Mouse (Mus musculus) intestine, embryonic 16.5 days (tissue): ENCODE measurements around the gene Fndc10. TPM values are rescaled to one million over a fixed set of nuclear protein-coding genes. Genes with fewer than 3 reads are reported as not detected.
A peak's percentile ranks its signal among the peaks of the same experiment; 100 is the strongest.
"Not testable (repeated sequence)": the region's sequence is repeated elsewhere in the genome, so short reads cannot be mapped to it uniquely, and the experiment has no call there.

Experiments
- ATAC-seq: fragments of 200-750 bp; cut with Nextera tagmentation; 2 replicates; pipeline ENCODE4 v1.8.0; 2017; ENCODE audit warnings: moderate TSS enrichment, moderate library complexity
- H3K27ac ChIP-seq: fragments of 300-500 bp; sonication (generic); 2 replicates; pipeline ENCODE4 v1.5.1; 2014; ENCODE audit warnings: mild to moderate bottlenecking, low read length
- H3K27me3 ChIP-seq: fragments of 300-500 bp; sonication (generic); replicated peaks from 2 replicates; pipeline ENCODE4 v1.6.1; 2014; ENCODE audit warnings: low read length, control low read depth, mixed read lengths; ENCODE audit not compliant: control insufficient read depth, insufficient read depth
- H3K36me3 ChIP-seq: fragments of 300-500 bp; sonication (generic); 2 replicates; pipeline ENCODE4 v1.6.1; 2014; ENCODE audit warnings: low read length, control low read depth; ENCODE audit not compliant: control insufficient read depth, insufficient read depth
- H3K4me1 ChIP-seq: fragments of 300-500 bp; sonication (generic); 2 replicates; pipeline ENCODE4 v1.6.1; 2014; ENCODE audit warnings: low read length, control low read depth, mixed read lengths; ENCODE audit not compliant: control insufficient read depth, insufficient read depth
- H3K4me2 ChIP-seq: fragments of 300-500 bp; sonication (generic); 2 replicates; pipeline ENCODE4 v1.6.1; 2014; ENCODE audit warnings: low read depth, low read length, control low read depth
- H3K4me3 ChIP-seq: fragments of 300-500 bp; sonication (generic); 2 replicates; pipeline ENCODE4 v1.5.1; 2014; ENCODE audit warnings: mild to moderate bottlenecking, low read length
- H3K9ac ChIP-seq: fragments of 300-500 bp; sonication (generic); 2 replicates; pipeline ENCODE4 v1.6.1; 2014; ENCODE audit warnings: low read depth, low read length
- H3K9me3 ChIP-seq: fragments of 300-500 bp; sonication (generic); 2 replicates; pipeline ENCODE4 v1.6.1; 2016; ENCODE audit warnings: low read length, control low read depth; ENCODE audit not compliant: control insufficient read depth
- WGBS: fragments of 180-500 bp; shearing (Covaris S2); extraction: QIAGEN DNeasy Blood & Tissue Kit; methylation state at CpG from one replicate; pipeline ENCODE4 v1.1.7; 2014; 5-methylcytosine and 5-hydroxymethylcytosine counted together
- polyA plus RNA-seq: library from polyadenylated mRNA; unstranded; fragments of >200 nt; fragmentation: Nextera tagmentation; extraction: Ambion mirVana; gene quantifications from 2 replicates; pipeline ENCODE4 v1.2.1, GENCODE M21; 2015

Fndc10 gene
- polyA plus RNA-seq, 1 experiment from 2014 or later: 2.0 TPM

- ATAC-seq: no peak
- H3K36me3 ChIP-seq: 0 out of 2 replicates have a peak, but pooled peaks cover 3% of the 10 kb centered on the region
- H3K9me3 ChIP-seq: no peaks in the 10 kb centered on the region
- no peak overlapping the region for H3K4me2 ChIP-seq
- H3K27ac ChIP-seq: no peak overlapping the region
- WGBS: 86% methylated on average over 10 of the region's 10 CpGs
- no peak overlapping the region for H3K9ac ChIP-seq
- H3K4me1 ChIP-seq: peaks cover 17% of the 10 kb centered on the region
- no peak overlapping the region for H3K4me3 ChIP-seq
- no peaks in the 10 kb centered on the region for H3K27me3 ChIP-seq
These were observed 39.1 kb downstream of the Fndc10 start for GRCm38 (mm10) chr4:155733267-155733666.

DNA sequence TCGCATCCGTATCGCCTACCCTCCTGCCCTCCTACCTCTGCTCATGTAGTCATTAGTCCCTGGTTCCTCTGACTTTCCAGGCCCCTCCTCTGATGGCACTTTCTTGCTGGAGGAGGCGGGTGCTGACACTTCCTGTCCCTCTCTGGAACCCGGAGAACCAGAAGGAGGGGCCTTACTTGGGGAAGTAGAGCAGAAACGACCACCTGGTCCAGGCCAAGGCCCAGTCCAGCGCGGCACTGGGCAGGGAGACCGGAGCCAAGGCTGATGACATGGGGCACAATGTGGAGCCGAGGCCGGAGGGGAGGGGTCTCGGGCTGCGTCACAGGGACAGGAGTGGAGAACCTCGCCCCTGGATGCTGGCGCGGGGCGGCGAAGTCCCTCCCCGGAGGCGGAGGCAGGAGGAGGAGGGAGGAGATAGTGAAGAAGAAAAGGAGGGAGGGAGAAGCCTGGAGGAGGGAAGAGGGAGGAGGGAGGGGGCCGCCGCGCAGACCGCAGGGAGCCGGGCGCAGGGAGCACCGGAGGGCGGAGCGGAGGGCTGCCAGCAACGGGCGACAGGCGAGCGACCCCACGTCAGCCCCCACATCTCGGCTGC, 40.3 kb downstream of the Fndc10 start, which contains the start of gene Tmem240:
Gene Tmem240 (plus strand): TSS at position 451 of the 592 bp plus-strand sequence.
- under 1% methylated on average over 32 of the region's 35 CpGs for WGBS
- no peaks in the 10 kb centered on the region for H3K9me3 ChIP-seq
- 0 out of 2 replicates have a peak, but pooled peaks cover 3% of the 10 kb centered on the region for H3K36me3 ChIP-seq
- H3K4me3 ChIP-seq: peak within 1 kb of the TSS; percentile 75
- peaks cover 17% of the 10 kb centered on the region for H3K4me1 ChIP-seq
- H3K27ac ChIP-seq: peak within 1 kb of the TSS; percentile 77
- peak within 1 kb of the TSS; percentile 80 for H3K9ac ChIP-seq
- ATAC-seq: peak; percentile 93
- H3K4me2 ChIP-seq: peak within 1 kb of the TSS; percentile 90
- H3K27me3 ChIP-seq: no peaks in the 10 kb centered on the region

DNA sequence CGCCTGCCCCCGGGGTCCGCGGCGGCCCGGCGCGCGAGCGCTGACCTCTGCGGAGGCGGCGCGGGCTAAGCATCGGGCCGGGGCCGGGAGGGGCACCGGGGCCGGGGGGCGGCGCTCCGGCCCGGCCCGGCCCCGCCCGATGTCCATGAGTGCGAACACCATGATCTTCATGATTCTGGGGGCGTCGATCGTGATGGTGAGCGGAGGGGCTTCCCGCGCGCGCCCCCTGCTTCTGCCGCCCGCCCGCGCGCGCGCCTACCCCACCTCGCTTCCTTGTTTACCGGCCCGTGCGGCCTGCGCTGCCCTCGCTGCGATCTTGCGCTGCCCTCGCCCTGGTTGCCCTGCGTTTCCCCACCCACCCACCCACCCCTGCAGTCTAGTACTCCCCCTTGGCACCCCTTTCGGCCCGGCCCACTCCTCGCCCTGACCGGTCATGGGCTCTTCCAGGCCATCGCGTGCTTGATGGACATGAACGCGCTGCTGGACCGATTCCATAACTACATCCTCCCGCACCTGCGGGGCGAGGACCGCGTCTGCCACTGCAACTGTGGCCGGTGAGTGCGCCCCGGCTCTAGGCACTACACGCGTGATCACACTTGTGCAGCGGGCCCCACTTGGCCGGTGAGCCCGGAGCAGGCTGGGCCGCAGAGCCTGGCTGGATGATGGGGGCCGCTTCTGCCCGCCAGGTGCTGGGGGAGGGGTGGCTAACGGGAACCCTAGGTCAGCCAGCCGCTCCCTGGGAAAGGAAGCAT, 41.0 kb downstream of the Fndc10 start:
- Histone ChIP-seq H3K27ac (peak overlapping the region; percentile 77), H3K4me1 (peaks cover 17% of the 10 kb centered on the region), H3K9me3 (no peaks in the 10 kb centered on the region), H3K4me2 (peak overlapping the region; percentile 90), H3K36me3 (0 out of 2 replicates have a peak, but pooled peaks cover 3% of the 10 kb centered on the region), H3K9ac (peak overlapping the region; percentile 80), H3K4me3 (peak overlapping the region; percentile 75), H3K27me3 (no peaks in the 10 kb centered on the region)
- ATAC-seq: peak; percentile 76
- 1% methylated on average over 48 of the region's 79 CpGs for WGBS

DNA sequence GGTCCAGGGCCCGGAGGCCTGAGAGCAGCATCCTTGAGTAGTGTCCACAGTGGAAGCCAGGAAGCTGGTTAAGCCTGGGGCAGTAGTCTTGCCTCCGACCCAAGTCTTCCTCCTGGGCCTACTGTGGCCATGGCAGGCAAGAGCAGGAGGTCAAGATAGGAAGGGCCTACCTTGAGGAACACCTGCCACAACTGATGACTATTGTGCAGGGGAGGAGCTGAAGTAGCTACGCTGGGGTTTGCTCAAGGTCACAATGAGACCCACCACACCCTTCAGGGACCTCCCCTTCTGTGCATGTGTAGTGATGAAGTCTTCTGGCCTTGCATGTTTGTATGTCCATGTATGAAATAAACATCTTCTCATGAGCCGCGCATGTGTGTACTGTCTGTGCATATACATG, 41.6 kb downstream of the Fndc10 start:
- H3K4me1 ChIP-seq: peaks cover 17% of the 10 kb centered on the region
- no peak overlapping the region for H3K27ac ChIP-seq
- ATAC-seq: no peak
- H3K36me3 ChIP-seq: 0 out of 2 replicates have a peak, but pooled peaks cover 3% of the 10 kb centered on the region
- peak overlapping the region; percentile 75 for H3K4me3 ChIP-seq
- H3K27me3 ChIP-seq: no peaks in the 10 kb centered on the region
- WGBS: 67% methylated on average over 5 of the region's 5 CpGs
- H3K9me3 ChIP-seq: no peaks in the 10 kb centered on the region
- peak overlapping the region; percentile 90 for H3K4me2 ChIP-seq
- peak overlapping the region; percentile 80 for H3K9ac ChIP-seq

DNA sequence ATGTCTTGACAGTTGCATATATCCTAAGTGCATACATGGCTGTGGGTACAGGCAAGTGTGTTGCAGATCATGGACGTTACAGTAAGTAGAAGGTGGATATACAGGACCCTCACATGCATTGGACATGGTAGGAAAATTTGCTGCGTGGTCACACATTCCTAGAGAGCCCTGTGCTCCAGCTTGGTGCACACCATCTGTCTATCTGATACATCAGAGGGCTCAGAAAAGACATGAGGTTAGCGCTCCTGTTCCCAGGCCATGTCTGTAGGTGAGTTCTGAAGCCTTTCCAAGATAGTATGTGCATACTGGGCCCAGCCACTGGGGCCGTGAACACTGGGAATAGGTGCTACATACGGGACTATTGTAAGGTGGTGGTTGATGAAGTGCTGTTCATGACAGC, 42.3 kb downstream of the Fndc10 start:
- Histone ChIP-seq H3K27me3 (no peaks in the 10 kb centered on the region), H3K27ac (no peak overlapping the region), H3K9ac (no peak overlapping the region), H3K36me3 (0 out of 2 replicates have a peak, but pooled peaks cover 3% of the 10 kb centered on the region), H3K4me2 (no peak overlapping the region), H3K4me3 (no peak overlapping the region), H3K4me1 (peaks cover 17% of the 10 kb centered on the region), H3K9me3 (no peaks in the 10 kb centered on the region)
- ATAC-seq: no peak
- WGBS: 83% methylated on average over 5 of the region's 5 CpGs

- no peak overlapping the region for H3K27ac ChIP-seq
- no peaks in the 10 kb centered on the region for H3K27me3 ChIP-seq
- H3K9ac ChIP-seq: no peak overlapping the region
- 50% methylated on average over 8 of the region's 8 CpGs for WGBS
- peaks cover 17% of the 10 kb centered on the region for H3K4me1 ChIP-seq
- H3K4me2 ChIP-seq: no peak overlapping the region
- peaks cover 2% of the 10 kb centered on the region; the same call in 1 of the 2 replicates for H3K36me3 ChIP-seq
- H3K4me3 ChIP-seq: no peak overlapping the region
- ATAC-seq: no peak
- no peaks in the 10 kb centered on the region for H3K9me3 ChIP-seq
These were observed 44.1 kb downstream of the Fndc10 start for GRCm38 (mm10) chr4:155738262-155738661.

- no peak for ATAC-seq
- Histone ChIP-seq H3K9ac (no peak overlapping the region), H3K27me3 (no peaks in the 10 kb centered on the region), H3K36me3 (peaks cover 5% of the 10 kb centered on the region; the same call in 1 of the 2 replicates), H3K27ac (no peak overlapping the region), H3K4me1 (peaks cover 11% of the 10 kb centered on the region), H3K4me3 (no peak overlapping the region), H3K9me3 (no peaks in the 10 kb centered on the region), H3K4me2 (no peak overlapping the region)
- 83% methylated on average over 6 of the region's 6 CpGs for WGBS
These were observed 45.0 kb downstream of the Fndc10 start for GRCm38 (mm10) chr4:155739152-155739551.

DNA sequence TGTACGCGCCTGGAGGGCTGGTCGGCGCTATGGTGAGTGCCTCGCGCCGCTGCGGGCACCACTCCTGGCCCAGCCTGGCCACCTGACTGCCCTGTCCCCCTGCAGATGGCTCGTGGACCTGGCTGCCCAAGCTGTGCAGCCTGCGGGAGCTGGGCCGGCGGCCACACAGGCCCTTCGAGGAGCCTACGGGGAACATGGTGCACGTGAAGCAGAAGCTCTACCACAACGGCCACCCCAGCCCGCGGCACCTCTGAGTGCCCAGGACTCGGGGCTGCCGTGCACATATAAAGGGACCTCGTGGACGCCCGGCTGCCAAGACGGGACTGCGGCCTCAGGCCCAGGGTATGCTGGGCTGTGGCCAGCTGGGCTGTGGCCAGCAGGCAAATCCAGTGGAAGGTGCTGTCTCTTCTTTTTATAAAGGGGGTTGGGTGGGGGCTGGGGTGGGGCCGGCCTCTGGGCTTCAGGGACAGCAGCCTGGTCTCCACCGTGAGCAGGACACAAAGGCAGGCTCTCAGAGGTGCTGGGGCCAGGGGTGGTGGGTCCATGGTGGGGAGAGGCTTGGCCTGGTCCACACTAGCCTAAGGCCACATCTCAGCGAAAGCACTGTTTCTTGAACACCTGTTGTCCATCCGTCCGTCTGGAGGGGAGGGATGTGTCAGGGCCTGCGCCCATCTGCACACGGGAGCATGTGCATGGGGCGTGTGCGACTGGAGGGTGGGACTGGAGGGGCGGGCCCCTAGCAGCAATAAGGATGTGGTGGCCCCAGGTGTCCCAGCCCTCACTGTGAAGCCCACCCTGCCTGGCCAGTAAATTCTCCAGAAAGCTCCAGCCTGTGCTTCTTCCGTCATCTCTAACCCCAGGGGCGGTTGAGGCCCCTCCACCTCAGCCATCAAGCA, 45.8 kb downstream of the Fndc10 start:
- 81% methylated on average over 37 of the region's 37 CpGs for WGBS
- no peaks in the 10 kb centered on the region for H3K27me3 ChIP-seq
- peaks cover 9% of the 10 kb centered on the region for H3K4me1 ChIP-seq
- H3K27ac ChIP-seq: no peak overlapping the region
- H3K9ac ChIP-seq: no peak overlapping the region
- peaks cover 8% of the 10 kb centered on the region for H3K36me3 ChIP-seq
- H3K4me2 ChIP-seq: no peak overlapping the region
- ATAC-seq: peak; percentile 24; the same call in 1 of the 2 replicates
- H3K9me3 ChIP-seq: no peaks in the 10 kb centered on the region
- no peak overlapping the region for H3K4me3 ChIP-seq

DNA sequence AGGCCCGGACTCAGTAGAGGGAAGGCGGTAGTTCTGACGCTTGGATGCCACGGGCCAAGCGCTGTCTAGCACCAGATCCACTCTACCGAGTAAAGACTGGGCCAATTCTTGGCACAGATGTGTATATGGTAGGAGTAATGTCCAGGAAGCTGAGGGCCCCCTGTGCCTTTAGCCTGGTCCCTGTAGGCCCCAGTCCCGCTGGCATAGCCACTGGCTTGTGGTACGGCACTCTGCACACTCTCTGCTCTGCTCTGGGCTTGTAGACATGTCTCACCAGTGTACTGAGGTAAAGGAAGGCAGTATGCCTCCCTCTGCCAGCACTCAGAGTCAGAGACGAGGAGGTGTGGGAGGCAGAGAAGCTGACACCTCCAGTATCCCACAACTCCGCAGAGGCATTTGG, 46.5 kb downstream of the Fndc10 start:
- 90% methylated on average over 10 of the region's 10 CpGs for WGBS
- not testable (repeated sequence) for ATAC-seq, H3K4me3 ChIP-seq, H3K4me2 ChIP-seq, H3K9me3 ChIP-seq, H3K27me3 ChIP-seq, H3K36me3 ChIP-seq, H3K27ac ChIP-seq, H3K9ac ChIP-seq, H3K4me1 ChIP-seq
